Mouse (Mus musculus) G1E-ER4 (cell line): Measurements from ENCODE around the gene Mrpl18. TPM values are rescaled to one million over a fixed set of nuclear protein-coding genes. Genes with fewer than 3 reads are reported as not detected.

Source experiments
- GATA1 ChIP-seq: IDR thresholded peaks from one replicate; pipeline ENCODE4 v1.8.0; 2012; ENCODE audit warnings: low read length, inconsistent platforms
- polyA plus RNA-seq: library from polyadenylated mRNA; stranded (reverse); fragments of >175 nt; gene quantifications from 2 replicates; pipeline ENCODE4 v1.2.3, GENCODE M21; 2012

The Mrpl18 gene
- polyA plus RNA-seq, 1 experiment = 64.7 TPM

DNA sequence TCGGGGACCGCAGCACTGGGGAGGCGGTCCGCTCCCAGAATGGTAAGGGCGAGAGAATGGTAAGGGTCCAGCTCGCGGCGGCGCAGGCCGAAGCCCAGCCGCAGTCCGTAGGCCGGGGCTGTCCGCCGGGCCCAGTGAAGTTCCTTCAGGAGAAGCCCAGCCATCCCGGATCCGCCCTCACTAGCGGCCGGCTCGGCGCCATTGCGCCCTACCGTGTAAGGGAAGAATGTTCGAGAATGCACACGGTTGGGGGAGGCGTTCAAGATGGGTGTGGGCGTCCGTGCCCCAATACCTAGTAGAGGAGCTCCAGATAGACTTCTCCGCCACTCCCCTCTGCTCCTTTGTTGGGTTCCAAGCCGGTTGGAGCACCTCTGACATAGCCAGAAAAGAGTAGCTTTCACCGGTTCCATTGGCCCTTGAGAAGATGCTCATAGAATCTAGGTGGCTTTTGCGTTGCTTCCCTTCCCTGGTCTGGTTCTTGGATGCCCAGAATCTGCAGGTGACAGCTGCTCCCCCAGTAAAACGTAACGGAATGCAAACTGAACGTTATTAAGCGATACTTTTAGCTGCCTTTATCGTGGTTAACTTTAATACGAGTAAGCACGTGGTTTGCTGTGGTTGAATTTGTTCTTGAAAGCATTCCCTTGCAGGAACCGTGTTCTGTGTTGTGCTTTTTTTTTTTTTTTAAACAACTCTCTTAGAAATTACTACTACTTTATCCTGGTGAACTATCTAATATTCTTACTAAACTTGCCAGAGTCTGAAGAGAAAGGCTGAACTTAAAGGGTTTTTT is 639 bp upstream of the Mrpl18 start:
- TF ChIP-seq GATA1 = no peak

DNA sequence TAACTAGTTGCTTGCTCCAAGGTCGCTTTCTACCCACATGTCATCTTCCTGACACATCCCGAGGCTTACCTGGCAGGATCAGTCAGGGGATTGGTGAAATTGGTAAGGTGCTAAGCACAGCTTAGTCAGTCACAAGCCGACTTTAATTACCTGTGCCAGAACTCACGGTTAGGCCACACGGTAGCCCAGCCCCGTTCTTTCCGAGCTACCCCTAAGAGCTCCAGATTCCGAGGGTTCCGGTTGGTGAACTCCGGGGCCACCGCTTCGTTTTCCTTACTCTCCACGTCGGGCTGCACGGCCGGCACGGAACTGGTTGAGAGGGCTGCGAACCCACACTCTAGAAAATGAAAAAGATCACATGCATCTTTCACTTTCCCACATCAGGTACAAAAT is 661 bp downstream of the Mrpl18 start, which contains the start of gene Tcp1:
Gene Tcp1, plus strand, starts transcription at position 214 of the 393 bp plus-strand sequence.
- TF ChIP-seq GATA1 = no peak

DNA sequence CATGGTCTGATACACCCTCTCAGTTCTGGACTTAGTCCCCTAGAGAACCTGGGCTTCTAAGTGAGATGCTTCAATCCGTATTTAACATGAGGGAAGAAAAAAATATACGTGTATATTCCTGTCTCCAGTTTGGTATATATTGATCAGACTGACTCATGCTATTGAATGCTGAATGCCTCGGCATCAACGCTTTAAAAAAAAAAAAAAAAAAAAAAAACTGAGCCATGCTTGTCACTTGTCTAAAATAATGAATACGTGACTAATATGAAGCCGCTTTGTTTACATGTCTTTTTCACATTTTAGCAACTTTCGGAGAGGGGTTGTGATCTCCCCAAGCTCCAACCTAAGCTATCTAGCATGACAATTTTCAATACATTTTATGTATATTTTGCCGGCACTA is 5.8 kb downstream of the Mrpl18 start:
- no peak for TF ChIP-seq GATA1

DNA sequence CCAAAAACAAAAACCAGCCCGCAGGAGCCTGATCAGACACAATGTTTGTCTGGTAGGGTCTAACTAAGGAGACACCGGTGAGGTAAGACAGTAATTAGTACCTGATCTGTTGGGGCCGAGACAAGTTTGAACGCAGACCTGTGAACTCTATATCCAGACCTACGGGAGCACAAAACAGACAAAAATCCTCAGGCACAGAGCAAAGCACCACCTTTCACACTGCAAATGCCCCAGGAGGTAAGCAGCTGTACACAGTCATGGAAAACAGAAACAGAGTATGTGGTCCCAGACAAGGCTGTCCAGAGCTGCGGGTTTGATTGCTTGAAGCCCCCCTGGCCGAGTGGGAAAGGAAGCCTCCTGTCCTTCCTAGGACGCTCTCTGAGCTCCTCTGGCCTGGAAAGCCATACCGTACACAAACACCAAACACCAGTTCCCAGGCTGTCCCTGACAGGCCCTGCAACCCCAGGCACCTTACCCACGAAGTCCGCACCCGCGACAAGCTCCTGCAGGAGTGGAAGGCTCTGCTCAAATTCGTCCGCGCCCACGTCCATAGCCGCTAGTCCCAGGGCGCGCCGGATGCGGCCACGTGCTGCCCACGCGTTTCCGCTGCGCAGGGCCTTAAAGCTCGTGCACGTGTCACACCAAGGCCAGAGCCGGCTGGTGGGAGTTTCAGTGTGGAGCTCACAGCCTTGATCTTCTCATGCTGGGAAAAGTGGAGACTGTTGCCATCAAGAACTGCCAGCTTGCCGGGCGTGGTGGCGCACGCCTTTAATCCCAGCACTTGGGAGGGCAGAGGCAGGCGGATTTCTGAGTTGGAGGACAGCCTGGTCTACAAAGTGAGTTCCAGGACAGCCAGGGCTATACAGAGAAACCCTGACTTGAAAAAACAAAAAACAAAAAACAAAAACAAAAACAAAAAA is 6.5 kb downstream of the Mrpl18 start, which contains the start of gene Pnldc1:
Gene Pnldc1, minus strand, starts transcription at position 870 of the 920 bp plus-strand sequence.
- no peak for TF ChIP-seq GATA1

DNA sequence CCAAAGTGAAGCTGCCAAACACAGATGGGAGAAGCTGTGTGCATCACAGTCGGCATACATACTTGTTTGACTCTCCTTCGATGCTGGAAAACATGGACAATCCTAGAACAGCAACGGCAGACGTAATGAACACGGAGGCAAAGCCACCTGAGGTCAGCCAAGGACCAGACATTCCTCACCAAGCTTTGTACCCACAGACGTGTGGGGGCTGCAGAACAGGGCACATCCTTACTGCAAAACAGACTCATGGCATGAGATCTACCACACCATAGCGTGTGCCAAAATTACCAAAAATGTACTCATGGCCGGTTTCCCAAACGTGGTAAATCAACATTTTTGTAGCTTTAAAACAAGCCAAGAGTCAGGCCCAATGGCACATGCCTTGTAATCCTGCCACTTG is 9.7 kb downstream of the Mrpl18 start:
- no peak for TF ChIP-seq GATA1

DNA sequence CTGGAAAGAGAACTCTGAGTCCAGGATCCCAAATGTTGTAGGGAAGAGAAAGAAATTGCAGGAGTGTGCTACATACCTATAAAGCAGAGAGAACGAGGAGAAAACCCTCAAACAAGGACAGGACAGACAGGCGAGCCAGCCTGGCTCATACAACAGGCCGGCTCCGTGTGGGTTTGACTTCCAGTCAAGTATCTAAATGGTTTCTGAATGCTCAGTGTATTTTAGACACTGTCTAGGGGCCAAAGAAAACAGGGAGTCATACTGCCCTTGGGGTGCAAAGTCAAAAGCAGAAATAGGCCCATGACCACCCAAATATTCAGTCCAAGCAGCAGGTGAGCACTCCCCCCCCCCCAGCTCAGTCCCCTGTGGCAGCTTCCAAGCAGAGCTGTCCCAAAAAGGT is 10.3 kb downstream of the Mrpl18 start:
- TF ChIP-seq GATA1 = no peak

DNA sequence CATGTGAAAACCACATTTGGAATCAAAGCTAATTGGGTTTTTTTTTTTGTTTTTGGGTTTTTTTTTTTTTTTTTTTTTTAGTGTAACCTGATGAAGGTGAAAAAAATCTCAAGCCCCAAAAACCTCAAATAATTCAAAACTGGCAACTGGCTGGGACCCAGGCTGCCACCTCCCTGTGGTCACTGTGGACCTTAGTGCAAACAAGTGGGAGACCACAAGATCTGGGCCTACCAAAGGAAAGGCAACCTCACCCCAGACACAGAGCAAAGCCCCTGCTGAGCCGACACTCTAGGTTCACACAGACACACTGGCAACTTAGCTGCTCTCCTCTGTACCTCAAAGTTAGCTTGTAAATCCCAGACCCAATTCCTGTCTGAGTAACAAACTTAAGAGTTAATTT is 11.8 kb downstream of the Mrpl18 start:
- TF ChIP-seq GATA1 = no peak

DNA sequence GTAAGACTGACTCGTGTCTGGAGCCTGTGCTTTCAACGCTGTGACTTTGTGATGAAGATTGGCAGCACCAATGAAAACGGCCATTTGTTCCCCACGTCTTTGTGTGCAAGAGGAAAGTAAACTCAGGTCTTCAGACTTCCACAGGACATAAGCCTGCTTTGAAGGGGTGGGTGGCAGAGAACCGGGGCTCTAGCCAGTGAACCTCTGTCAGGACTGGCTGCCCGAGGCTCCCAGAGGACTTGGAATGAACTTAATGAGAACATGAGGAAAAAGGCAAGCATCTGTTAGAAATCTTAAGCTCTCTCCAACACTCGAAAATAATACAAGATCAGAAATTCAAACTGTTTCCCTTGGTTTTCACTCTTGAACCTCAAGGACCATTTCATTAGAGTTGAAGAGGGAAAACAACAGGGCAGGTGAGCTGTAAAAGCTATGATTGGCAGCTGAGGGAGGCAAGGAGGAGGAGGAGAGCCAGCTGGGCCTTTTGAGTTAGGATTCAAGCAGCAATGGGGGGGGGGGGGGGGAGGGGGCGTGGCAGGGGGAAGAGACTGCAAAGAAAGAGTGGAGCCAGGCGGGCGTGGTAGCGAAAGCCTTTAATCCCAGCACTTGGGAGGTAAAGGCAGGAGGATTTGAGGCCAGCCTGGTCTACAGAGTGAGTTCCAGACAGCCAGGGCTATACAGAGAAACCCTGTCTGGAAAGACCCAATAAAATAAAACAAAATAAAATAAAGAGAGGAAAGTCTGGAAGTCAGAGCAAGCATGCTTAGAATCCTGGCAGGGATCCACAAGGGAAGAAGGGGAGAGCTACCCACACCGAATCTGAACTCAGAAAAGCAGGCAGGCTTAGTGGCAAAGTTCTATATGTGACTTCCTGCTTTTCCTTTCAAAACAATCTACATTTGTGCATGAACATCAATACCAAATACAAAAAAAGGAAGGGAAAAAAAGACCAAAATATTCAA is 12.5 kb downstream of the Mrpl18 start:
- no peak for TF ChIP-seq GATA1

DNA sequence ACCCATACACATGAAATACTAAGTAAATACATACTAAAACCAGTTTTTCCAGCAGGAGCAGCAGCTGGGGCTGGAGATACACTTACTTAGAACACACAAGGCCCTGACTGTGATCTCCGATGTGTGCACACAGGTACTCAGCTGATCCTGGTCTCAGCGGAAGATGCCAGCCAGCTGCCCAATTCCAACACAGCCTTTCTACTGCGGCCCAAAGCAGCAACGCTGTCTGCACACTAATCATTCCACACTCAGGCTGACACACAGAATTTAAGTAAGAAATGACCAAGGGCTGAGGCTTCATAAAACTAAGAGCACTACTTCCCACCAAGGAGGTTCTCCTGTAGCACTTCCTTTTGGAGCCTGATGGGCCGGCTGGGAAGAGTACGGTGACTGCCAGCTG is 13.9 kb downstream of the Mrpl18 start:
- TF ChIP-seq GATA1 = no peak

DNA sequence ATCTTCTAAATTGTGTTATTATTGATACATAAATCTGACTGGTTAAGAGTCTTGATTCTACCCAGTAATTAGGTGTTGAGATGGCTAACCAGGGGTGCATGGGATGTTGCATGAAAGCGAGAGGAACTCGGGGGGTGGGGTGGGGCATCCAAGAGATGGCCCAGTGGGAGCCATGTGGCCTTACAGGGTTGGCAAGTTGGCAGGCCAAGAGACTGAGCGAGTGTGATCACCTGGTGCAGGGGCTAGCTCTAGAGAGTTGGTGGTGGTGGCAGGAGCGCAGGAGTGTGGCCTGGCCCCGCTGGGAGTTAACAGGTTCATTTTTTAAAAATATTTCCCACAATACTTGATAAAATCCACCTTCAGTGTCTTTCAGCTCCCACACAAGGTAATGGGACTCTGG is 18.5 kb downstream of the Mrpl18 start:
- no peak for TF ChIP-seq GATA1

DNA sequence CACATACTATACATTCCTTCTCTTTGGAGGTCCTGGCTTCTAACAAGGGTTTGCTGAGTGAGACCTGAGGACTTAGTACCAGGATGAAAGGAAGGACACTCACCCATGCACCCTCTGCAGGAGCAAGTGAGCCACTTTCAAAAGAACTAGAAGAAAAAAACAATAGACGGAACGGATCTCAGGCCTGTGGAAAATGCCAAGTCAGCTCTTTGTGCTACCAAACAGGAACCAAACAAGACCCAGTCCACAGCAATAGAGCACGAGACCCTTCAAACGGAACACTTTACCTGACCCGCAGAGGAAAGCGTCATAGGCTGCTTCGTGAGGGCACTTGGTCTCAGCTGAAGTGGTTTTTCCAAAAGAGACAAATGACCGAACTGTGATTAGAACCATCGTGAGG is 24.1 kb downstream of the Mrpl18 start:
- no peak for TF ChIP-seq GATA1

DNA sequence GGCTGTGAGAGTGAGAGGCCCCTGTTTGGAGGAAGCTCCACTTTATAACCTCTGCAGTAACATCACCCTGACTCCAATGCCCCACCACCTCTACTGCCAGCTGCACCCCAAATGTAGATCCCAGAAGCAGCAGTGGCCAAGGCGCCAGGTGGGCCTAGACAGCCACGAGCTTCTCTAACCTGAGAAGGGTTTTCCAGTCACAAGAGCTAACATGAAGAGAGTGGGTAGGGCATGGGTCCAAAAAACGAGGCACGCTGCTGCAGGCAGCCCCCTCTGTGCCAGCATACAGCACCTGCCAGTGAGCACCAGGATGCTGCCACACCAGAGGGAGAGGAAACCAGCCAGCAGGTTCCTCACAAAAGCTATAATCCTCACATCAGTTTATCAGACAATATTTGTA is 25.1 kb downstream of the Mrpl18 start:
- TF ChIP-seq GATA1 = no peak

DNA sequence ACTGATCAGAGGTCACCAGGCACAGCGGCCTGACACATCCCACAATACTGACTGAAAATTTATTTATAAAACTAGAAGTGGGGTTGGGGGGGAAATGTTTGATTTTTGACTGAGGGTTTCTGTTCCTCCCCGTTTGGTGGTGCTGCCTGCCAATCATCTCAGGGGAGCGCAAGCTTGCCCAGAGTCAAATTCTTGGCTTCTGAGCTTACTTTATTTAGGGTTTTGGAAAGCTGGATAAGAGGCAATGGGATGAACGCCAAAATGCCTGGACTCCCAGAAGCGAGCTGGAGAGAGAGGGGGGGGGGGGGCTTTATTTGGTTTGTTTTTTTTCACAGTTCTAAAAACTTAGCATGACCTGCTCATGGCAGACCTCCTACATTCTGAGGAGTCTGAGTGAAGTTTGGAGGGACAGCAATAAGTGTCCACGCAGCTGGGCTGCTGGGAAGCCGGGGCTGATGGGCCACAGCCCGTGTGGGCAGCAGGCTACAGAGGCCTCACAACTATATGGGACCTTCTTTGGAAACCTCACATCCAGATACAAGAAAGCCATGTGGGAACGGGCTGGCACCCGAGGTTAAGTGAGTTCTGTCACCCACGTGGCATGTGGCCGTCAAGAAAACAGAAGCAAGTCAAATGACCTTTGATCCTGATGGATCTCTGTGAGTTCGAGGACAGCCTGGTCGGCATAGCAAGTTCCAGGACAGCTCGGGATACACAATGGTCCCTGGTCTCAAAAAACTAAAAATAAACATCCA is 28.9 kb downstream of the Mrpl18 start:
- no peak for TF ChIP-seq GATA1

DNA sequence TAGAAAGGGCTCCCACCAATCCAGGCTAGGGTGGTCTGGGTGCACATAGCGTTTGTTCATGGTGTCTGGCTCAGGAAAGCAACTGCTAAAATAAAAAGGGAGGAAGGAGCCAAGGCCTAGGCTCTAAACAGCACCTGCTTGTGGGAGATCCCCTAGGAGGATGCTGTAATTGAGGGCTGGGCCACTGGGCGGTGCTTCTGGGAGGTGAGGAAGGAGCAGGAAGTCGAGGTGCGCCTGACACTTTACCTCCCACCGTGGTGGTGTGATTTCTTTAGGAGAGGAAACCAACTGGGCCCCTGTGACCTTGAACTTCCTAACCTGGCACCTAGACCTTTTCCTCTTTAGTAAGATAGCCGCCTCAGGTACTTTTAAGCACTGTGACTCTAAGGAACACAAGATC is 29.5 kb downstream of the Mrpl18 start:
- TF ChIP-seq GATA1 = no peak

DNA sequence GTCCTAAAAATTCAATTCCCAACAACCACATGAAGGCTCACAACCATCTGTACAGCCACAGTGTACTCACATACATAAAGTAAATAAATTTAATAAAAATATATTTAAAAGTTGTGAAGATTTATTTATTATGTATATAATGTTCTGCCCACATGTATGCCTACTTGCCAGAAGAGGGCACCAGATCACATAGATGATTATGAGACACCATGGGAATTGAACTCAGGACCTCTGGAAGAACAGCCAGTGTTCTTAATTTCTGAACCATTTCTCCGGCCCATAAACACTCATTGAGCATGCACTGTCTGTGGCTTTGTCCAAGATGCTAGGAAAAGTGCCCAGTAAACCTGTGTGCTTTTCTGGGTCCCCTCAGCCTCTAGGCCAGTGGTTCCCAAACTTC is 34.9 kb downstream of the Mrpl18 start:
- no peak for TF ChIP-seq GATA1
